Comparison of ENCODE assay signal across 9 mouse cellular contexts in genomic region chr11:69803328-69803727, GRCm38 (mm10). TPM values are rescaled to one million over a fixed set of nuclear protein-coding genes. Genes with fewer than 3 reads are reported as not detected.
A peak's percentile ranks its signal among the peaks of the same experiment; 100 is the strongest.
DNase-seq lines count a peak whose midpoint lies in the region; ATAC-seq and TF ChIP-seq lines count a peak whose summit lies in the region.
"Had no signal": no experiment of that assay in that cellular context is flagged by ENCODE, and none has a peak within 500 bp of the region (broad histone marks: within the 10 kb centered on the region; RNA-seq: fewer than 3 reads in every experiment).

No protein-coding gene starts in this region.

- no peak for ATAC-seq in embryonic facial prominence, embryonic 14.5 days (ENCODE audit: low read depth)
- ATAC-seq in limb, embryonic 11.5 days (ENCODE audit: insufficient number of reproducible peaks, low FRiP score, low TSS enrichment, low read depth), result no peak
- ATAC-seq in neural tube, embryonic 15.5 days (ENCODE audit: low FRiP score), result no peak
- ATAC-seq in erythroid progenitor cell, adult 5-6 weeks (replicated peaks; ENCODE audit: low FRiP score, poor library complexity, severe bottlenecking), result no peak

- H3K9me3 ChIP-seq in embryonic facial prominence, embryonic 14.5 days (ENCODE audit: control insufficient read depth, low read length), result no peaks in the 10 kb centered on the region
- no peaks in the 10 kb centered on the region for H3K9me3 ChIP-seq in limb, embryonic 11.5 days (ENCODE audit: control insufficient read depth, low read length)
- H3K9me3 ChIP-seq in neural tube, embryonic 15.5 days (replicated peaks), result no peaks in the 10 kb centered on the region

- peaks cover 44% of the 10 kb centered on the region for H3K4me1 ChIP-seq in embryonic facial prominence, embryonic 14.5 days (ENCODE audit: control insufficient read depth, insufficient read depth, low read length)
- H3K4me1 ChIP-seq in limb, embryonic 11.5 days (ENCODE audit: control insufficient read depth, insufficient read depth, low read length), result peaks cover 42% of the 10 kb centered on the region
- peaks cover 67% of the 10 kb centered on the region for H3K4me1 ChIP-seq in neural tube, embryonic 15.5 days

- no peaks in the 10 kb centered on the region for H3K36me3 ChIP-seq in embryonic facial prominence, embryonic 14.5 days (ENCODE audit: control insufficient read depth, insufficient read depth, low read length)
- H3K36me3 ChIP-seq in limb, embryonic 11.5 days (ENCODE audit: control insufficient read depth, insufficient read depth, low read length), result no peaks in the 10 kb centered on the region
- no peaks in the 10 kb centered on the region for H3K36me3 ChIP-seq in neural tube, embryonic 15.5 days

- TF ChIP-seq CTCF in left cerebral cortex, adult 2 months (IDR thresholded peaks at IDR 0.05), result no peak

- peak overlapping the region; percentile 46; the same call in 1 of the 2 replicates for H3K27ac ChIP-seq in left cerebral cortex, adult 2 months
- no peak overlapping the region for H3K27ac ChIP-seq in embryonic facial prominence, embryonic 14.5 days (replicated peaks; ENCODE audit: low read depth, low read length)
- H3K27ac ChIP-seq in limb, embryonic 11.5 days (replicated peaks; ENCODE audit: low read depth, low read length), result no peak overlapping the region
- peak overlapping the region; percentile 94 for H3K27ac ChIP-seq in neural tube, embryonic 15.5 days (replicated peaks)

- no peak for DNase-seq in left cerebral cortex, adult 2 months (ENCODE audit: extremely low spot score in 1 of 2, low spot score in 2 of 2)
- no peak for DNase-seq in left cerebral cortex, postnatal 4 days
- DNase-seq in embryonic facial prominence, embryonic 14.5 days (ENCODE audit: low spot score), result no peak
- no peak for DNase-seq in limb, embryonic 11.5 days (ENCODE audit: low spot score)
- DNase-seq in spleen, postnatal 4 days (ENCODE audit: low spot score in 2 of 2), result no peak
- no peak for DNase-seq in adrenal gland, postnatal 25 days

- peaks cover 35% of the 10 kb centered on the region for H3K27me3 ChIP-seq in embryonic facial prominence, embryonic 14.5 days (replicated peaks; ENCODE audit: control insufficient read depth, insufficient read depth, low read length)
- peaks cover 65% of the 10 kb centered on the region for H3K27me3 ChIP-seq in limb, embryonic 11.5 days (ENCODE audit: control insufficient read depth, insufficient read depth, low read length)
- H3K27me3 ChIP-seq in neural tube, embryonic 15.5 days (replicated peaks), result peaks cover 21% of the 10 kb centered on the region

- H3K9ac ChIP-seq in embryonic facial prominence, embryonic 14.5 days (ENCODE audit: low read depth, low read length), result peak overlapping the region; percentile 64
- H3K9ac ChIP-seq in limb, embryonic 11.5 days (ENCODE audit: low read length), result no peak overlapping the region; the same call in 1 of the 2 replicates
- peak overlapping the region; percentile 57 for H3K9ac ChIP-seq in neural tube, embryonic 15.5 days (replicated peaks)

- intact Hi-C loops in left cerebral cortex, adult 2 months (cut with DNase I), result loop anchor here (2.0 to 5.0 kb wide), 4 partner anchors 33 to 74 kb away; partner anchors contain the start of genes Nlgn2, Polr2a and Tmem95
- intact Hi-C loops in left cerebral cortex, postnatal 4 days (cut with DNase I), result loop anchor here (5.0 kb wide), 2 partner anchors 34 to 41 kb away; partner anchors contain the start of genes Nlgn2, Slc35g3 and Tmem256

- whole genome bisulfite sequencing in embryonic facial prominence, embryonic 14.5 days, result 2% methylated on average over 11 of the region's 12 CpGs
- WGBS in limb, embryonic 11.5 days, result 2% methylated on average over 12 of the region's 12 CpGs
- WGBS in neural tube, embryonic 15.5 days, result 2% methylated on average over 12 of the region's 12 CpGs

- H3K4me2 ChIP-seq in embryonic facial prominence, embryonic 14.5 days (ENCODE audit: low read depth, low read length), result peak overlapping the region; percentile 97
- H3K4me2 ChIP-seq in limb, embryonic 11.5 days (ENCODE audit: low read depth, severe bottlenecking), result peak overlapping the region; percentile 85
- peak overlapping the region; percentile 87 for H3K4me2 ChIP-seq in neural tube, embryonic 15.5 days

- H3K4me3 ChIP-seq in left cerebral cortex, adult 2 months, result peak overlapping the region; percentile 52
- peak overlapping the region; percentile 58 for H3K4me3 ChIP-seq in embryonic facial prominence, embryonic 14.5 days (ENCODE audit: low read depth, low read length)
- peak overlapping the region; percentile 46 for H3K4me3 ChIP-seq in limb, embryonic 11.5 days (ENCODE audit: low read depth, low read length)
- peak overlapping the region; percentile 63 for H3K4me3 ChIP-seq in neural tube, embryonic 15.5 days (replicated peaks)

RNA-seq across cellular contexts. Expression of gene Fgf11, which starts 1.7 kb away (rescaled TPM):
- total RNA-seq in left cerebral cortex, adult 2 months (2021), result 10 to 100 TPM; 15.9 to 19.8 TPM
- 10 to 100 TPM; 25.2 to 29.6 TPM for total RNA-seq in left cerebral cortex, postnatal 4 days (2021)
- 2.3 and 3.3 TPM in 2 replicates for polyA plus RNA-seq in embryonic facial prominence, embryonic 14.5 days (2014; fragmentation: Nextera tagmentation; extraction: Ambion mirVana)
- 0.36 and 0.67 TPM in 2 replicates for polyA plus RNA-seq in limb, embryonic 11.5 days (2014; fragmentation: Nextera tagmentation; extraction: Ambion mirVana)
- 8.5 and 8.7 TPM in 2 replicates for polyA plus RNA-seq in neural tube, embryonic 15.5 days (2015; fragmentation: Nextera tagmentation; extraction: Ambion mirVana)
- not detected in 2 replicates for total RNA-seq in erythroid progenitor cell, adult 5-6 weeks (2015; ENCODE audit: low replicate concordance)
- total RNA-seq in erythroid progenitor cell, adult 5-6 weeks (2017; ENCODE audit: low replicate concordance), result not detected in 2 replicates
- 3.6 and 3.9 TPM in 2 replicates for total RNA-seq in adrenal gland, postnatal 25 days (2021)

RNA-seq across cellular contexts. Expression of gene Tmem102, which starts 2.1 kb away (rescaled TPM):
- total RNA-seq in left cerebral cortex, adult 2 months (2021), result under 1 TPM in 1 of 2 experiments, not detected in 1; 0.23 TPM
- total RNA-seq in left cerebral cortex, postnatal 4 days (2021), result not detected
- 4.1 and 4.3 TPM in 2 replicates for polyA plus RNA-seq in embryonic facial prominence, embryonic 14.5 days (2014; fragmentation: Nextera tagmentation; extraction: Ambion mirVana)
- 1.8 and 2.0 TPM in 2 replicates for polyA plus RNA-seq in limb, embryonic 11.5 days (2014; fragmentation: Nextera tagmentation; extraction: Ambion mirVana)
- 1.1 and 4.2 TPM in 2 replicates for polyA plus RNA-seq in neural tube, embryonic 15.5 days (2015; fragmentation: Nextera tagmentation; extraction: Ambion mirVana)
- not detected in 2 replicates for total RNA-seq in erythroid progenitor cell, adult 5-6 weeks (2015; ENCODE audit: low replicate concordance)
- not detected in 2 replicates for total RNA-seq in erythroid progenitor cell, adult 5-6 weeks (2017; ENCODE audit: low replicate concordance)
- total RNA-seq in adrenal gland, postnatal 25 days (2021), result not detected in 2 replicates

RNA-seq across cellular contexts. Expression of gene Chrnb1, which starts 7.6 kb away (rescaled TPM):
- 1 to 10 TPM; 1.0 to 1.4 TPM for total RNA-seq in left cerebral cortex, adult 2 months (2021)
- total RNA-seq in left cerebral cortex, postnatal 4 days (2021), result 1 to 10 TPM in 1 of 2 experiments, under 1 TPM in 1; 0.48 to 1.5 TPM
- 28.4 and 29.4 TPM in 2 replicates for polyA plus RNA-seq in embryonic facial prominence, embryonic 14.5 days (2014; fragmentation: Nextera tagmentation; extraction: Ambion mirVana)
- 4.3 and 4.4 TPM in 2 replicates for polyA plus RNA-seq in limb, embryonic 11.5 days (2014; fragmentation: Nextera tagmentation; extraction: Ambion mirVana)
- polyA plus RNA-seq in neural tube, embryonic 15.5 days (2015; fragmentation: Nextera tagmentation; extraction: Ambion mirVana), result 2.1 and 3.0 TPM in 2 replicates
- total RNA-seq in erythroid progenitor cell, adult 5-6 weeks (2015; ENCODE audit: low replicate concordance), result not detected in 2 replicates
- total RNA-seq in erythroid progenitor cell, adult 5-6 weeks (2017; ENCODE audit: low replicate concordance), result 0.77 TPM in 1 of 2 replicates, not detected in the other
- 1.8 and 2.4 TPM in 2 replicates for total RNA-seq in adrenal gland, postnatal 25 days (2021)

RNA-seq across cellular contexts. Expression of gene Gm39566, which starts 11.8 kb away (rescaled TPM):
- not detected for total RNA-seq in left cerebral cortex, adult 2 months (2021)
- not detected for total RNA-seq in left cerebral cortex, postnatal 4 days (2021)
- polyA plus RNA-seq in embryonic facial prominence, embryonic 14.5 days (2014; fragmentation: Nextera tagmentation; extraction: Ambion mirVana), result not detected in 2 replicates
- polyA plus RNA-seq in limb, embryonic 11.5 days (2014; fragmentation: Nextera tagmentation; extraction: Ambion mirVana), result not detected in 2 replicates
- polyA plus RNA-seq in neural tube, embryonic 15.5 days (2015; fragmentation: Nextera tagmentation; extraction: Ambion mirVana), result not detected in 2 replicates
- not detected in 2 replicates for total RNA-seq in erythroid progenitor cell, adult 5-6 weeks (2015; ENCODE audit: low replicate concordance)
- total RNA-seq in erythroid progenitor cell, adult 5-6 weeks (2017; ENCODE audit: low replicate concordance), result not detected in 2 replicates
- not detected in 2 replicates for total RNA-seq in adrenal gland, postnatal 25 days (2021)
- total RNA-seq: adrenal gland, postnatal 10 days had no signal

RNA-seq across cellular contexts. Expression of gene Spem2, which starts 14.9 kb away (rescaled TPM):
- total RNA-seq in left cerebral cortex, adult 2 months (2021), result not detected
- total RNA-seq in left cerebral cortex, postnatal 4 days (2021), result not detected
- not detected in 2 replicates for polyA plus RNA-seq in embryonic facial prominence, embryonic 14.5 days (2014; fragmentation: Nextera tagmentation; extraction: Ambion mirVana)
- not detected in 2 replicates for polyA plus RNA-seq in limb, embryonic 11.5 days (2014; fragmentation: Nextera tagmentation; extraction: Ambion mirVana)
- polyA plus RNA-seq in neural tube, embryonic 15.5 days (2015; fragmentation: Nextera tagmentation; extraction: Ambion mirVana), result not detected in 2 replicates
- total RNA-seq in erythroid progenitor cell, adult 5-6 weeks (2015; ENCODE audit: low replicate concordance), result not detected in 2 replicates
- not detected in 2 replicates for total RNA-seq in erythroid progenitor cell, adult 5-6 weeks (2017; ENCODE audit: low replicate concordance)
- not detected in 2 replicates for total RNA-seq in adrenal gland, postnatal 25 days (2021)
- total RNA-seq: adrenal gland, postnatal 10 days had no signal

Comparison
In these comparisons a context has a peak if more than half of its experiments do, and no peak if none do; other contexts are left out.
1. H3K27ac ChIP-seq: peak in left cerebral cortex, adult 2 months (single experiment) and neural tube, embryonic 15.5 days (single experiment); none in embryonic facial prominence, embryonic 14.5 days (single experiment) and limb, embryonic 11.5 days (single experiment).
2. Peak in every context shown above with its lines, with median percentiles within 50 percentile points of each other: H3K4me3 ChIP-seq and H3K4me2 ChIP-seq.